Mouse (Mus musculus) spleen, postnatal 36 days (tissue): Measurements from ENCODE around the gene Elp6.

Source experiments
- DNase-seq, 2 experiments: peaks; one replicate each; pipeline ENCODE4 v3.0.0; 2022; ENCODE audit warnings: low spot score in 2 of 2, mixed read lengths in 1 of 2

The Elp6 gene

GRCm38 (mm10) chr9:110304969-110305651 lies at the start of gene Elp6:
Gene Elp6, plus strand, starts transcription at chr9:110305173.
- peak; percentile 87 to 89 for DNase-seq

GRCm38 (mm10) chr9:110255407-110256019 lies 49.5 kb upstream of the Elp6 start:
- no peak for DNase-seq

- no peak for DNase-seq
These were observed 46.3 kb upstream of the Elp6 start for GRCm38 (mm10) chr9:110258646-110259045.

- no peak for DNase-seq
These were observed 45.9 kb upstream of the Elp6 start for GRCm38 (mm10) chr9:110259118-110259517.

- DNase-seq = no peak
These were observed 41.8 kb upstream of the Elp6 start for GRCm38 (mm10) chr9:110263181-110263580.

- no peak for DNase-seq
These were observed 40.0 kb upstream of the Elp6 start for GRCm38 (mm10) chr9:110264991-110265390.

GRCm38 (mm10) chr9:110268416-110268815 lies 36.6 kb upstream of the Elp6 start:
- DNase-seq = no peak

- no peak for DNase-seq
These were observed 32.6 kb upstream of the Elp6 start for GRCm38 (mm10) chr9:110272330-110272729.

- no peak for DNase-seq
These were observed 31.5 kb upstream of the Elp6 start for GRCm38 (mm10) chr9:110273507-110273906.

- no peak for DNase-seq
These were observed 29.1 kb upstream of the Elp6 start for GRCm38 (mm10) chr9:110275882-110276281.

GRCm38 (mm10) chr9:110277431-110277881 lies 27.5 kb upstream of the Elp6 start:
- DNase-seq = no peak

GRCm38 (mm10) chr9:110284075-110284697 lies 20.8 kb upstream of the Elp6 start:
- no peak for DNase-seq

GRCm38 (mm10) chr9:110287321-110287924 lies 17.6 kb upstream of the Elp6 start:
- DNase-seq = no peak

- DNase-seq = no peak
These were observed 11.7 kb upstream of the Elp6 start for GRCm38 (mm10) chr9:110293254-110293718.

GRCm38 (mm10) chr9:110293873-110294415 lies 11.0 kb upstream of the Elp6 start:
- DNase-seq = no peak

GRCm38 (mm10) chr9:110294786-110295185 lies 10.2 kb upstream of the Elp6 start:
- DNase-seq = no peak

GRCm38 (mm10) chr9:110296867-110297627 lies 7.9 kb upstream of the Elp6 start:
- peak; percentile 42 to 47 for DNase-seq

GRCm38 (mm10) chr9:110304516-110304915 lies 457 bp upstream of the Elp6 start:
- DNase-seq = peak in 1 of 2 experiments; percentile 23

GRCm38 (mm10) chr9:110306371-110306770 lies 1.4 kb downstream of the Elp6 start:
- DNase-seq = no peak

GRCm38 (mm10) chr9:110314706-110315105 lies 9.7 kb downstream of the Elp6 start:
- DNase-seq = no peak

- DNase-seq = no peak
These were observed 10.4 kb downstream of the Elp6 start for GRCm38 (mm10) chr9:110315410-110315809.
